Mouse (Mus musculus): ENCODE data around the gene Wfdc2. TPM values are rescaled to one million over a fixed set of nuclear protein-coding genes. Genes with fewer than 3 reads are reported as not detected.

Wfdc2 gene
- polyA plus RNA-seq, 1 experiment from 2014 or later: 22.9 TPM

Other genes with a start within 250 kb of the Wfdc2 start
- gene Svs6, start 245.7 kb upstream of the Wfdc2 start, polyA plus RNA-seq (2014; fragmentation: Nextera tagmentation; extraction: Ambion mirVana): not detected in 2 replicates
- gene Svs5, start 229.7 kb upstream of the Wfdc2 start, polyA plus RNA-seq (2014; fragmentation: Nextera tagmentation; extraction: Ambion mirVana): not detected in 2 replicates
- gene Slpi, start 173.3 kb upstream of the Wfdc2 start, polyA plus RNA-seq (2014; fragmentation: Nextera tagmentation; extraction: Ambion mirVana): 0.43 and 0.46 TPM in 2 replicates
- not detected in 2 replicates for gene Rbpjl, start 159.3 kb upstream of the Wfdc2 start, polyA plus RNA-seq (2014; fragmentation: Nextera tagmentation; extraction: Ambion mirVana)
- 0.71 and 0.91 TPM in 2 replicates for gene Matn4, start 157.3 kb upstream of the Wfdc2 start, polyA plus RNA-seq (2014; fragmentation: Nextera tagmentation; extraction: Ambion mirVana)
- gene Sdc4, start 118.5 kb upstream of the Wfdc2 start, polyA plus RNA-seq (2014; fragmentation: Nextera tagmentation; extraction: Ambion mirVana): 9.8 and 11.6 TPM in 2 replicates
- 71.3 and 72.2 TPM in 2 replicates for gene Sys1, start 105.4 kb upstream of the Wfdc2 start, polyA plus RNA-seq (2014; fragmentation: Nextera tagmentation; extraction: Ambion mirVana)
- gene Gm20458, start 101.4 kb upstream of the Wfdc2 start, polyA plus RNA-seq (2014; fragmentation: Nextera tagmentation; extraction: Ambion mirVana): 4.8 and 5.4 TPM in 2 replicates
- gene Trp53tg5, start 88.7 kb upstream of the Wfdc2 start, polyA plus RNA-seq (2014; fragmentation: Nextera tagmentation; extraction: Ambion mirVana): not detected in 2 replicates
- 2.4 and 3.8 TPM in 2 replicates for gene Dbndd2, start 76.3 kb upstream of the Wfdc2 start, polyA plus RNA-seq (2014; fragmentation: Nextera tagmentation; extraction: Ambion mirVana)
- 47.9 and 56.8 TPM in 2 replicates for gene Pigt, start 64.9 kb upstream of the Wfdc2 start, polyA plus RNA-seq (2014; fragmentation: Nextera tagmentation; extraction: Ambion mirVana)
- gene Spint3, start 11.0 kb downstream of the Wfdc2 start, polyA plus RNA-seq (2014; fragmentation: Nextera tagmentation; extraction: Ambion mirVana): not detected in 2 replicates
- not detected in 2 replicates for gene Wfdc6a, start 23.0 kb downstream of the Wfdc2 start, polyA plus RNA-seq (2014; fragmentation: Nextera tagmentation; extraction: Ambion mirVana)
- not detected in 2 replicates for gene Eppin, start 31.2 kb downstream of the Wfdc2 start, polyA plus RNA-seq (2014; fragmentation: Nextera tagmentation; extraction: Ambion mirVana)
- not detected in 2 replicates for gene Wfdc6b, start 51.1 kb downstream of the Wfdc2 start, polyA plus RNA-seq (2014; fragmentation: Nextera tagmentation; extraction: Ambion mirVana)
- not detected in 2 replicates for gene Wfdc8, start 51.2 kb downstream of the Wfdc2 start, polyA plus RNA-seq (2014; fragmentation: Nextera tagmentation; extraction: Ambion mirVana)
- not detected in 2 replicates for gene Wfdc16, start 76.4 kb downstream of the Wfdc2 start, polyA plus RNA-seq (2014; fragmentation: Nextera tagmentation; extraction: Ambion mirVana)
- gene Wfdc10, start 93.6 kb downstream of the Wfdc2 start, polyA plus RNA-seq (2014; fragmentation: Nextera tagmentation; extraction: Ambion mirVana): not detected in 2 replicates
- gene Wfdc9, start 94.2 kb downstream of the Wfdc2 start, polyA plus RNA-seq (2014; fragmentation: Nextera tagmentation; extraction: Ambion mirVana): not detected in 2 replicates
- not detected in 2 replicates for gene Wfdc11, start 111.7 kb downstream of the Wfdc2 start, polyA plus RNA-seq (2014; fragmentation: Nextera tagmentation; extraction: Ambion mirVana)
- 0.24 TPM in 1 of 2 replicates, not detected in the other for gene Wfdc13, start 122.7 kb downstream of the Wfdc2 start, polyA plus RNA-seq (2014; fragmentation: Nextera tagmentation; extraction: Ambion mirVana)
- gene Spint4, start 136.1 kb downstream of the Wfdc2 start, polyA plus RNA-seq (2014; fragmentation: Nextera tagmentation; extraction: Ambion mirVana): not detected in 2 replicates
- not detected in 2 replicates for gene Spint5, start 152.9 kb downstream of the Wfdc2 start, polyA plus RNA-seq (2014; fragmentation: Nextera tagmentation; extraction: Ambion mirVana)
- gene Wfdc3, start 183.5 kb downstream of the Wfdc2 start, polyA plus RNA-seq (2014; fragmentation: Nextera tagmentation; extraction: Ambion mirVana): 0.53 and 1.0 TPM in 2 replicates
- gene Dnttip1, start 183.6 kb downstream of the Wfdc2 start, polyA plus RNA-seq (2014; fragmentation: Nextera tagmentation; extraction: Ambion mirVana): 79.4 and 81.5 TPM in 2 replicates
- 498 and 520 TPM in 2 replicates for gene Ube2c, start 207.5 kb downstream of the Wfdc2 start, polyA plus RNA-seq (2014; fragmentation: Nextera tagmentation; extraction: Ambion mirVana)
- 4.8 and 7.1 TPM in 2 replicates for gene Tnnc2, start 217.6 kb downstream of the Wfdc2 start, polyA plus RNA-seq (2014; fragmentation: Nextera tagmentation; extraction: Ambion mirVana)
- gene Snx21, start 223.4 kb downstream of the Wfdc2 start, polyA plus RNA-seq (2014; fragmentation: Nextera tagmentation; extraction: Ambion mirVana): 8.6 and 11.6 TPM in 2 replicates
- 11.9 and 12.8 TPM in 2 replicates for gene Acot8, start 242.5 kb downstream of the Wfdc2 start, polyA plus RNA-seq (2014; fragmentation: Nextera tagmentation; extraction: Ambion mirVana)
- 13.3 and 13.7 TPM in 2 replicates for gene Zswim3, start 242.7 kb downstream of the Wfdc2 start, polyA plus RNA-seq (2014; fragmentation: Nextera tagmentation; extraction: Ambion mirVana)

All from hindbrain, embryonic 11.5 days (tissue).